Mouse (Mus musculus): ENCODE measurements at regions not wholly inside any gene's neighbourhood (a gene's known extent, or its start where the extent isn't known, plus 50 kb on each side); places are given as distances from the start of the nearest gene placed in this dataset.
A peak's percentile ranks its signal among the peaks of the same experiment; 100 is the strongest.

GRCm38 (mm10) chr9:47438976-47439375 is 91.0 kb upstream of the Cadm1 start:
- DNase-seq: no peak

GRCm38 (mm10) chr9:47439506-47439905 is 90.5 kb upstream of the Cadm1 start:
- DNase-seq: peak; percentile 13

GRCm38 (mm10) chr9:47440128-47440527 is 89.8 kb upstream of the Cadm1 start:
- DNase-seq: no peak

GRCm38 (mm10) chr9:47441155-47441554 is 88.8 kb upstream of the Cadm1 start:
- DNase-seq: no peak

GRCm38 (mm10) chr9:47444168-47444567 is 85.8 kb upstream of the Cadm1 start:
- DNase-seq: no peak

- no peak for DNase-seq
Observed at GRCm38 (mm10) chr9:47444752-47445151, 85.2 kb upstream of the Cadm1 start.

- DNase-seq: no peak
Observed at GRCm38 (mm10) chr9:47445332-47445731, 84.6 kb upstream of the Cadm1 start.

- DNase-seq: no peak
Observed at GRCm38 (mm10) chr9:47452752-47453151, 77.2 kb upstream of the Cadm1 start.

- DNase-seq: no peak
Observed at GRCm38 (mm10) chr9:47458721-47459418, 71.1 kb upstream of the Cadm1 start.

- no peak for DNase-seq
Observed at GRCm38 (mm10) chr9:47459461-47460049, 70.4 kb upstream of the Cadm1 start.

GRCm38 (mm10) chr9:47460241-47460640 is 69.7 kb upstream of the Cadm1 start:
- DNase-seq: no peak

GRCm38 (mm10) chr9:47461915-47462314 is 68.1 kb upstream of the Cadm1 start:
- DNase-seq: no peak

GRCm38 (mm10) chr9:47466767-47467166 is 63.2 kb upstream of the Cadm1 start:
- no peak for DNase-seq

GRCm38 (mm10) chr9:47467815-47468214 is 62.2 kb upstream of the Cadm1 start:
- no peak for DNase-seq

GRCm38 (mm10) chr9:47469576-47469975 is 60.4 kb upstream of the Cadm1 start:
- DNase-seq: no peak

GRCm38 (mm10) chr9:47470741-47471140 is 59.2 kb upstream of the Cadm1 start:
- DNase-seq: no peak

- no peak for DNase-seq
Observed at GRCm38 (mm10) chr9:47471767-47472420, 58.1 kb upstream of the Cadm1 start.

GRCm38 (mm10) chr9:47473776-47474365 is 56.1 kb upstream of the Cadm1 start:
- DNase-seq: no peak

- DNase-seq: no peak
Observed at GRCm38 (mm10) chr9:47474776-47475175, 55.2 kb upstream of the Cadm1 start.

GRCm38 (mm10) chr9:47477889-47478288 is 52.1 kb upstream of the Cadm1 start:
- DNase-seq: no peak
